ENCODE assay signal across 18 mouse cellular contexts in the genomic region with DNA sequence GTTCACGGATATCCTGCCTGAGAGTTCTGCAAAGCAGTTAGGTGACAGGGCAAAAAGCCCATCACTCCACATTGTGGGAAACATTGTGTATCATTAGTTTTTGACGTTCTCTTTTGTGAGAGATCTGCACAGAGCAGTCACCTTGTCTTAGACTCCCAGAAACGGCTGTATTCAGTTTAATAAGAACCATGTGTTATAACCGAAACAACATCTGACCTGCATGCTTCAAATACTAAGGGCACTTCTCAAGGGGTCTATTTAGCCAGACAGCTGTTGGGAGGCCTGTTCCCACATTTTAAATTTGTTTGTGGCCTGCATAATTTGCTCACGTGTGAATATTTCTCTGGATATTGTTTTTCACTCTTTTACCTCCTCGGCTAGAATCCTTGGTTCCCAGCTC.
A peak's percentile ranks its signal among the peaks of the same experiment; 100 is the strongest.
DNase-seq lines count a peak whose midpoint lies in the region; TF ChIP-seq lines count a peak whose summit lies in the region.
"Had no signal": no experiment of that assay in that cellular context is flagged by ENCODE, and none has a peak within 500 bp of the region (broad histone marks: within the 10 kb centered on the region; RNA-seq: fewer than 3 reads in every experiment).

No protein-coding gene starts in this region.

- DNase-seq in embryo, embryonic 10 days (ENCODE audit: low spot score) = peak; percentile 25
- DNase-seq in embryo, embryonic 9.5 days (ENCODE audit: extremely low spot score) = no peak
- DNase-seq in layer of hippocampus, adult 2 months (ENCODE audit: low spot score in 2 of 2) = no peak
- no peak for DNase-seq in layer of hippocampus, postnatal 36 days
- DNase-seq in hindlimb bud, embryonic 11.5 days (ENCODE audit: extremely low spot score, low read depth, low spot score) = peak; percentile 49
- no peak for DNase-seq in cerebellum, adult 9-10 months
- DNase-seq in left cerebral cortex, postnatal 25 days (ENCODE audit: low spot score in 2 of 2) = no peak
- DNase-seq: adrenal gland, adult 8-10 months; cerebellum, adult 11 months; cerebellum, postnatal 25 days; forebrain, postnatal 0 days; left cerebral cortex, postnatal 4 days had no signal

- no peak for TF ChIP-seq CTCF in layer of hippocampus, adult 2 months (conservative IDR thresholded peaks at IDR 0.05)

- peak overlapping the region; percentile 68 for H3K27ac ChIP-seq in layer of hippocampus, adult 2 months
- H3K27ac ChIP-seq: hindbrain, embryonic 13.5 days; intestine, embryonic 15.5 days; midbrain, embryonic 10.5 days; neural tube, embryonic 13.5 days had no signal

- no peaks in the 10 kb centered on the region for H3K36me3 ChIP-seq in myocyte (ENCODE audit: control insufficient read depth, insufficient read depth)
- H3K36me3 ChIP-seq: hindbrain, embryonic 13.5 days; intestine, embryonic 15.5 days; midbrain, embryonic 10.5 days; neural tube, embryonic 13.5 days had no signal

- peak overlapping the region; percentile 69 for H3K4me2 ChIP-seq in myocyte (ENCODE audit: low read depth)
- H3K4me2 ChIP-seq: hindbrain, embryonic 13.5 days; intestine, embryonic 15.5 days; neural tube, embryonic 13.5 days had no signal

- no peak overlapping the region for H3ac ChIP-seq in myocyte (ENCODE audit: control insufficient read depth, insufficient read length)

- intact Hi-C loops in left cerebral cortex, postnatal 25 days (cut with DNase I) = no loop called here

- no peak overlapping the region for H3K4me3 ChIP-seq in layer of hippocampus, adult 2 months
- H3K4me3 ChIP-seq in myocyte = no peak overlapping the region
- H3K4me3 ChIP-seq: erythroblast, embryonic 14.5 days; hindbrain, embryonic 13.5 days; intestine, embryonic 15.5 days; midbrain, embryonic 10.5 days; neural tube, embryonic 13.5 days had no signal

- TF ChIP-seq POLR2A in myocyte (IDR thresholded peaks at IDR 0.05; ENCODE audit: insufficient read length, low read depth) = no peak

- peaks cover 28% of the 10 kb centered on the region for H3K79me2 ChIP-seq in myocyte (ENCODE audit: control insufficient read depth, insufficient read depth)

- no peaks in the 10 kb centered on the region for H3K27me3 ChIP-seq in myocyte (ENCODE audit: control insufficient read depth, insufficient read depth, insufficient read length)
- H3K27me3 ChIP-seq: hindbrain, embryonic 13.5 days; intestine, embryonic 15.5 days; neural tube, embryonic 13.5 days had no signal

TF ChIP-seq in myocyte, 11 proteins besides CTCF, POLR2A, EP300 and RAD21:
- no peak for TF ChIP-seq TCF3 (IDR thresholded peaks at IDR 0.05; ENCODE audit: insufficient read length, low read depth)
- TF ChIP-seq CEBPB (IDR thresholded peaks at IDR 0.05; ENCODE audit: insufficient read depth, poor library complexity, severe bottlenecking) = no peak
- no peak for TF ChIP-seq SRF (IDR thresholded peaks at IDR 0.05; ENCODE audit: control insufficient read depth, insufficient read length, low read depth)
- peak in 1 of 3 experiments; percentile 60 for TF ChIP-seq MYOG (IDR thresholded peaks at IDR 0.05; ENCODE audit: control insufficient read depth in 1 of 3, insufficient read depth in 1 of 3, insufficient read length in 2 of 3, low read depth in 2 of 3)
- no peak for TF ChIP-seq REST (IDR thresholded peaks at IDR 0.05; ENCODE audit: insufficient read depth, insufficient read length)
- peak in 1 of 3 experiments; percentile 6 for TF ChIP-seq MYOD1 (IDR thresholded peaks at IDR 0.05; ENCODE audit: control insufficient read depth in 1 of 3, insufficient read length in 2 of 3, low read depth in 2 of 3)
- TF ChIP-seq TCF12 (IDR thresholded peaks at IDR 0.05; ENCODE audit: insufficient read depth, poor library complexity, severe bottlenecking) = no peak

Comparison
In these comparisons a context has a peak if more than half of its experiments do, and no peak if none do; other contexts are left out.
1. DNase-seq: peak in embryo, embryonic 10 days (single experiment) and hindlimb bud, embryonic 11.5 days (single experiment); none in embryo, embryonic 9.5 days (single experiment), layer of hippocampus, adult 2 months (0 of 2), layer of hippocampus, postnatal 36 days (0 of 2), cerebellum, adult 9-10 months (single experiment) and left cerebral cortex, postnatal 25 days (0 of 2).